Mouse (Mus musculus) cortical plate, adult 2 months (tissue): Measurements from ENCODE around the gene Myl12a. TPM values are rescaled to one million over a fixed set of nuclear protein-coding genes. Genes with fewer than 3 reads are reported as not detected.

Experiments used
- H3K27ac ChIP-seq: fragments of 200-500 bp; 2 replicates; pipeline ENCODE4 v1.5.1; 2012; ENCODE audit warnings: low read length, control low read depth, inconsistent platforms; ENCODE audit not compliant: insufficient read depth
- H3K4me1 ChIP-seq: fragments of 200-500 bp; 2 replicates; pipeline ENCODE4 v1.6.1; 2011; ENCODE audit warnings: low read length; ENCODE audit not compliant: control insufficient read depth, insufficient read depth
- H3K4me3 ChIP-seq: fragments of 200-500 bp; 2 replicates; pipeline ENCODE4 v1.5.1; 2011; ENCODE audit warnings: mild to moderate bottlenecking, low read length, control low read depth; ENCODE audit not compliant: insufficient read depth
- CTCF ChIP-seq: fragments of 200-500 bp; IDR thresholded peaks from 2 replicates; pipeline ENCODE4 v1.5.1; 2011; ENCODE audit warnings: mild to moderate bottlenecking, control low read depth, low read length; ENCODE audit not compliant: insufficient read depth; ENCODE audit errors: extremely low read depth
- POLR2A ChIP-seq: fragments of 200-500 bp; IDR thresholded peaks from 2 replicates; pipeline ENCODE4 v1.6.1; 2011; ENCODE audit warnings: mild to moderate bottlenecking, low read length, control low read depth; ENCODE audit not compliant: insufficient read depth; ENCODE audit errors: extremely low read depth
- polyA plus RNA-seq: library from polyadenylated mRNA; depleted of rRNA; stranded (reverse); fragments of >200 nt; gene quantifications from 2 replicates; pipeline ENCODE4 v1.2.3, GENCODE M21; 2012

The Myl12a gene
- polyA plus RNA-seq, 1 experiment = 47.1 TPM

- TF ChIP-seq CTCF (no peak), POLR2A (no peak)
- no peaks in the 10 kb centered on the region for H3K4me1 ChIP-seq
- H3K27ac ChIP-seq = no peak overlapping the region
- H3K4me3 ChIP-seq = no peak overlapping the region
Measured at GRCm38 (mm10) chr17:71014911-71015310, 12.2 kb upstream of the Myl12a start.

GRCm38 (mm10) chr17:71013105-71013504, 10.4 kb upstream of the Myl12a start:
- Histone ChIP-seq H3K4me3 (no peak overlapping the region), H3K27ac (no peak overlapping the region), H3K4me1 (no peaks in the 10 kb centered on the region)
- no peak for TF ChIP-seq POLR2A
- TF ChIP-seq CTCF = no peak

- H3K4me3 ChIP-seq = no peak overlapping the region
- H3K27ac ChIP-seq = no peak overlapping the region
- H3K4me1 ChIP-seq = no peaks in the 10 kb centered on the region
- no peak for TF ChIP-seq CTCF
- no peak for TF ChIP-seq POLR2A
Measured at GRCm38 (mm10) chr17:71011931-71012662, 9.4 kb upstream of the Myl12a start.

GRCm38 (mm10) chr17:71010646-71011242, 8.1 kb upstream of the Myl12a start:
- H3K27ac ChIP-seq = no peak overlapping the region
- no peak overlapping the region for H3K4me3 ChIP-seq
- H3K4me1 ChIP-seq = no peaks in the 10 kb centered on the region
- no peak for TF ChIP-seq POLR2A
- no peak for TF ChIP-seq CTCF

GRCm38 (mm10) chr17:71009751-71010150, 7.1 kb upstream of the Myl12a start:
- Histone ChIP-seq H3K4me3 (no peak overlapping the region), H3K27ac (no peak overlapping the region), H3K4me1 (no peaks in the 10 kb centered on the region)
- TF ChIP-seq POLR2A (no peak), CTCF (no peak)

- H3K27ac ChIP-seq = no peak overlapping the region
Measured at GRCm38 (mm10) chr17:71008676-71009075, 6.0 kb upstream of the Myl12a start.

GRCm38 (mm10) chr17:71006976-71007375, 4.3 kb upstream of the Myl12a start:
- H3K4me1 ChIP-seq = no peaks in the 10 kb centered on the region
- TF ChIP-seq POLR2A (no peak), CTCF (no peak)
- H3K4me3 ChIP-seq = no peak overlapping the region
- no peak overlapping the region for H3K27ac ChIP-seq

More at GRCm38 (mm10) chr17:71008676-71009075, 6.0 kb upstream of the Myl12a start:
- Histone ChIP-seq H3K4me1 (no peaks in the 10 kb centered on the region), H3K4me3 (no peak overlapping the region)
- no peak for TF ChIP-seq POLR2A

- Histone ChIP-seq H3K27ac (no peak overlapping the region), H3K4me1 (no peaks in the 10 kb centered on the region), H3K4me3 (no peak overlapping the region)
- TF ChIP-seq CTCF = no peak
- no peak for TF ChIP-seq POLR2A
Measured at GRCm38 (mm10) chr17:71004186-71004960, 1.7 kb upstream of the Myl12a start.

GRCm38 (mm10) chr17:71003721-71004120, 1.0 kb upstream of the Myl12a start:
- Histone ChIP-seq H3K4me1 (no peaks in the 10 kb centered on the region), H3K4me3 (no peak overlapping the region), H3K27ac (no peak overlapping the region)
- TF ChIP-seq POLR2A (no peak), CTCF (no peak)
